Mouse (Mus musculus): ENCODE results near the gene Jagn1.

DNA sequence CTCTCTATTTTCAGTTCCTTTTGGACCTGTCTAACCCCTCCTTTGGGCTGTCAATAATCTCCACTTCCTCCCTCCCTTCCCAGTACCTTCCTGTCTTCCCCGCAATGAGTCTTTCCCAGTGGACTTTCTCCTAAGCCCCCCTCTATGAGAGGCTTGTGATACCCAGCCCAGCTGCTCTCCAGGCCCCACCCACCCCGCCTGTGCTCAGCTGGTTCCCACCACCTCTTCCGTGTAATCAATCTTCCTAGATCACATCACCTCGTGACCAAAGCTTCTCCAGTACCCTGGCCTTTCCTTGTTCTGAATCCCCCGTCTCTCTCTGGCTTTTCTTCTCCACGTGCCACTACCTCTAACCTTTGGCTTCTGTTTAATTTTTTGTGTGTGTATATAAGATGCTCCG, 35.0 kb downstream of the Jagn1 start:
- no peak for TF ChIP-seq EP300 (IDR thresholded peaks at IDR 0.05; ENCODE audit: low read depth)
- TF ChIP-seq CTCF (IDR thresholded peaks at IDR 0.05; ENCODE audit: low read depth), result no peak

All from liver, embryonic 14.5 days (tissue).